Mouse (Mus musculus) forebrain, embryonic 12.5 days (tissue): ENCODE measurements around the gene Snip1. TPM values are rescaled to one million over a fixed set of nuclear protein-coding genes. Genes with fewer than 3 reads are reported as not detected.

Source experiments
- ATAC-seq: fragments of 200-750 bp; cut with Nextera tagmentation; 2 replicates; pipeline ENCODE4 v1.8.0; 2017; ENCODE audit warnings: moderate TSS enrichment; ENCODE audit not compliant: low FRiP score
- H3K27ac ChIP-seq: fragments of 300-500 bp; sonication (generic); 2 replicates; pipeline ENCODE4 v1.5.1; 2016; ENCODE audit warnings: mild to moderate bottlenecking
- H3K27me3 ChIP-seq: fragments of 300-500 bp; sonication (generic); 2 replicates; pipeline ENCODE4 v1.6.1; 2016; ENCODE audit warnings: mild to moderate bottlenecking
- H3K36me3 ChIP-seq: fragments of 300-500 bp; sonication (generic); replicated peaks from 2 replicates; pipeline ENCODE4 v1.6.1; 2016; ENCODE audit warnings: mild to moderate bottlenecking
- H3K4me1 ChIP-seq: fragments of 300-500 bp; sonication (generic); 2 replicates; pipeline ENCODE4 v1.6.1; 2016
- H3K4me2 ChIP-seq: fragments of 300-500 bp; sonication (generic); 2 replicates; pipeline ENCODE4 v1.6.1; 2016; ENCODE audit warnings: mild to moderate bottlenecking, moderate library complexity
- H3K4me3 ChIP-seq: fragments of 300-500 bp; sonication (generic); replicated peaks from 2 replicates; pipeline ENCODE4 v1.5.1; 2016; ENCODE audit warnings: mild to moderate bottlenecking
- H3K9ac ChIP-seq: fragments of 300-500 bp; sonication (generic); 2 replicates; pipeline ENCODE4 v1.6.1; 2016; ENCODE audit warnings: mild to moderate bottlenecking
- H3K9me3 ChIP-seq: fragments of 300-500 bp; sonication (generic); 2 replicates; pipeline ENCODE4 v1.6.1; 2016
- WGBS: fragments of 180-500 bp; shearing (Covaris S2); methylation state at CpG from one replicate; pipeline ENCODE4 v1.1.7; 2016; 5-methylcytosine and 5-hydroxymethylcytosine counted together
- polyA plus RNA-seq: library from polyadenylated mRNA; unstranded; fragments of >200 nt; fragmentation: Nextera tagmentation; extraction: Ambion mirVana; gene quantifications from 2 replicates; pipeline ENCODE4 v1.2.1, GENCODE M21; 2016

Gene Snip1
- 29.8 and 32.2 TPM in 2 replicates for polyA plus RNA-seq

DNA sequence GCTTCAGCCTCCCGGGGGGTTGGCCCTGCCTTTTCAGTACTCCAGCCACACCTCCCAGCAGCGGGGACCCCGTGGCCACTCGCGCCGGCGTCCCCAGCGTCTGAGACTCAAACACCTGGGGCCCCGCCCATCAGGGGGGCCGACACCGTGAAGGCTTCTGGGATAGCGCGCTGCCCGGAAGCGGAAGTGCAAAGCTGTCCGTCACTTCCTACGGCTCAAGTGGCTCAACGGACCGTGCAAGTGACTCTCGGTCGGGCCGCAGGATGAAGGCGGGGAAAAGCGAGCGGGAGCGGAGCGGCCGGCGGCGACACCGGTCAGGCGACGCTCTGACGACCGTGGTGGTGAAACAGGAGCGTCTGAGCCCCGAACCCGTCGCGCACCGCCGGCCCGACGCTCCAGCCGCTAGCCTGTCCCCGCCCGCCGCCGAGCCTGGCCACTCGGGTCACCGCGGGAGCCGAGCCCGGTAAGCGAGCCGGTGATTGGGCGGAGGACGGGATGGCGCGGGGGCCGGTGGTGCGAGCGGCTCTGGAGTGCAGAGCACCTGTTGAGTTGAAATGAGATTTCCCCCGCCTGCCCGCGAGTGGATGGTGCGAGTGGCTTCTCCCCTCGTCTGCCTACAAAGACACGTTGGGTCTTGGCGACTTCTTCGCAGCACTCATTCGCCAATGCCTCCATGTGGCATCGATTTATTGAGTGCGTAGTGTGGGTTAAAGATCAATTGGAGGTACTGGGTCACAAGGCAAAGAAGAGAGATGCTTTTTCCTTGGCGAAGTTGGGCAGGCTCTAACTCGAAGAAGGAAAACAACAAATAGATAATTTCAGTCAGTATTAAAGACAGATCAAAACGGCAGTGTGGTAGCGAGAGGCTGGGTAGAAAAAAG lies at the start of gene Snip1:
Gene Snip1, plus strand, starts transcription at position 183 of the 881 bp plus-strand sequence.
- H3K9me3 ChIP-seq: no peaks in the 10 kb centered on the region
- WGBS: under 1% methylated on average over 78 of the region's 78 CpGs
- peak; percentile 93 for ATAC-seq
- peaks cover 30% of the 10 kb centered on the region for H3K36me3 ChIP-seq
- peak within 1 kb of the TSS; percentile 92 for H3K9ac ChIP-seq
- peaks cover 5% of the 10 kb centered on the region; the same call in 1 of the 2 replicates for H3K27me3 ChIP-seq
- peak within 1 kb of the TSS; percentile 90 for H3K4me2 ChIP-seq
- H3K4me3 ChIP-seq: peak within 1 kb of the TSS; percentile 98
- H3K4me1 ChIP-seq: peaks cover 21% of the 10 kb centered on the region
- H3K27ac ChIP-seq: peak within 1 kb of the TSS; percentile 65

GRCm38 (mm10) chr4:125017431-125017830 lies 49.0 kb upstream of the Snip1 start:
- Histone ChIP-seq H3K9ac (no peak overlapping the region), H3K27ac (no peak overlapping the region), H3K36me3 (no peaks in the 10 kb centered on the region), H3K4me1 (no peaks in the 10 kb centered on the region), H3K9me3 (no peaks in the 10 kb centered on the region), H3K27me3 (0 out of 2 replicates have a peak, but pooled peaks cover under 1% of the 10 kb centered on the region), H3K4me3 (no peak overlapping the region), H3K4me2 (no peak overlapping the region)
- ATAC-seq: no peak
- WGBS: 83% methylated on average over 11 of the region's 11 CpGs

- Histone ChIP-seq H3K9ac (no peak overlapping the region), H3K4me2 (no peak overlapping the region), H3K9me3 (no peaks in the 10 kb centered on the region), H3K36me3 (no peaks in the 10 kb centered on the region), H3K27ac (no peak overlapping the region), H3K4me1 (no peaks in the 10 kb centered on the region), H3K4me3 (no peak overlapping the region), H3K27me3 (0 out of 2 replicates have a peak, but pooled peaks cover 14% of the 10 kb centered on the region)
- no peak for ATAC-seq
- WGBS: 33% methylated on average over 11 of the region's 11 CpGs
Measured at GRCm38 (mm10) chr4:125020780-125021538, 45.5 kb upstream of the Snip1 start.

DNA sequence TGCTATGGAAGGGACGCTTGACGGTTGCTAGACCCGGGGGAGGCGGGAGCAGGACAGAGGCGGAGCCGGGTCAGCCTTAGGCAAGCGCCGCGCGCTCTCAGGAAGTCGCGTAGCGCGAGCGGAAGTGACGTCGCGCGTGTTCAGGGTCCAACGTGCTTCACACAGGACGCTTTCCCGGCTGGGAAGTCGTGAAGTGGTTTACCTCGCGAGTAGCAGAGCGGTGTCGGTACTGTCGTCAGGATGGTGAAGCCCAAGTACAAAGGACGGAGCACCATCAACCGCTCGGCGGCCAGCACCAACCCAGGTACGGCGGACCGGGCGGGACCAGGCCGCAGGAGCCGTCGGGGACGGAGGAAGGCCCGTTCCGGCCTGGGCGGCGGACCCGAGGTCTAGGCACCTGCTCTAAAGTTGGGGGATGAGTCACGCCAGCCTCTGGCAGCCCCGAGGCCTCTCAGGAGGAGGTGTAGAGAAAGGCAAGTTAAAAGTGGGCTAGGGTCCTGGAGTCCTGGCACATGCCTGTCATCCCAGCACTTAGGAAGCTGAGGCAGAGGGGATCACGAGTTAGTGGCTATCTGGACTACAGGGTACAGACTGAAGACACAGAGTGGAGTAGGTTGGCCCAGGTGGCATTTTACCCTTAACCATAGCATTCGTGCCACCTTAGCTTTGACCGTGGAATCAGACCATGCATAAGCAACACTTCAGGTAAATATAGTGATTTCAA lies 36.4 kb upstream of the Snip1 start:
- Histone ChIP-seq H3K4me2 (peak overlapping the region; percentile 81), H3K4me3 (peak overlapping the region; percentile 71), H3K9ac (peak overlapping the region; percentile 78), H3K9me3 (no peaks in the 10 kb centered on the region), H3K27ac (no peak overlapping the region; the same call in 1 of the 2 replicates), H3K36me3 (peaks cover 5% of the 10 kb centered on the region), H3K4me1 (peaks cover 15% of the 10 kb centered on the region), H3K27me3 (peaks cover 3% of the 10 kb centered on the region; the same call in 1 of the 2 replicates)
- WGBS: under 1% methylated on average over 50 of the region's 50 CpGs
- ATAC-seq: peak; percentile 97

- H3K27ac ChIP-seq: no peak overlapping the region
- H3K4me1 ChIP-seq: peaks cover 15% of the 10 kb centered on the region
- 94% methylated on average over 4 of the region's 4 CpGs for WGBS
- no peak for ATAC-seq
- H3K4me2 ChIP-seq: no peak overlapping the region
- no peak overlapping the region for H3K9ac ChIP-seq
- peaks cover 38% of the 10 kb centered on the region for H3K36me3 ChIP-seq
- no peak overlapping the region for H3K4me3 ChIP-seq
- no peaks in the 10 kb centered on the region for H3K9me3 ChIP-seq
- H3K27me3 ChIP-seq: no peaks in the 10 kb centered on the region
Measured at GRCm38 (mm10) chr4:125034341-125034740, 32.1 kb upstream of the Snip1 start.

GRCm38 (mm10) chr4:125044454-125044853 lies 22.0 kb upstream of the Snip1 start:
- H3K4me1 ChIP-seq: no peaks in the 10 kb centered on the region
- H3K4me2 ChIP-seq: no peak overlapping the region
- H3K4me3 ChIP-seq: no peak overlapping the region
- no peaks in the 10 kb centered on the region for H3K9me3 ChIP-seq
- 87% methylated on average over 7 of the region's 7 CpGs for WGBS
- H3K27ac ChIP-seq: no peak overlapping the region
- ATAC-seq: no peak
- peaks cover 95% of the 10 kb centered on the region for H3K36me3 ChIP-seq
- H3K27me3 ChIP-seq: no peaks in the 10 kb centered on the region
- H3K9ac ChIP-seq: no peak overlapping the region

DNA sequence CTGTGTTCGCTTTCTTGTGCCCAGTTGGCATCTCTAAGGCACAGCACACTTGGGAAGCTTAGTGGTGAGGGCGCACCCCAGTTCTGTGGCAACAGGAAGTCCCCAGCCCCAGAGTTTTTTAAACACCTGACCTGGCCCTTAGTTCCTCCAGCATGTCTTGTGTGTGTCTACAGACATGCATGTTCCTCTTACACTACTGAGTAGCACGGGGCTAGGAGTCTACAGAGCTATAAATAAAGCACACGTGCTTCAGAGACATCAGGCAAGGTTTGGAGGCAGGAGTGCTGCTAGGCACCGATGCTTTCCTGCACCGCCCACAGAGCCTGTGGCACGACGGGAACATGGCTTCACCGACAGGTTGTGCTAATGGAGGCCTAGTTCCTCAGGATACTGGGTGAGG lies 11.1 kb upstream of the Snip1 start:
- Histone ChIP-seq H3K4me2 (no peak overlapping the region), H3K27me3 (no peaks in the 10 kb centered on the region), H3K4me3 (no peak overlapping the region), H3K36me3 (peaks cover 61% of the 10 kb centered on the region), H3K27ac (no peak overlapping the region), H3K9me3 (no peaks in the 10 kb centered on the region), H3K9ac (no peak overlapping the region), H3K4me1 (peaks cover 4% of the 10 kb centered on the region)
- WGBS: 91% methylated on average over 9 of the region's 9 CpGs
- ATAC-seq: no peak

- Histone ChIP-seq H3K9me3 (no peaks in the 10 kb centered on the region), H3K27me3 (no peaks in the 10 kb centered on the region), H3K36me3 (peaks cover 50% of the 10 kb centered on the region), H3K4me3 (no peak overlapping the region), H3K9ac (no peak overlapping the region), H3K27ac (no peak overlapping the region), H3K4me1 (peaks cover 4% of the 10 kb centered on the region), H3K4me2 (no peak overlapping the region)
- no peak for ATAC-seq
- 85% methylated on average over 4 of the region's 4 CpGs for WGBS
Measured at GRCm38 (mm10) chr4:125056476-125056875, 10.0 kb upstream of the Snip1 start.

- 64% methylated on average over 3 of the region's 3 CpGs for WGBS
- H3K27me3 ChIP-seq: no peaks in the 10 kb centered on the region
- no peak for ATAC-seq
- no peak overlapping the region for H3K27ac ChIP-seq
- H3K4me3 ChIP-seq: no peak overlapping the region
- peaks cover 4% of the 10 kb centered on the region for H3K4me1 ChIP-seq
- H3K9ac ChIP-seq: no peak overlapping the region
- H3K4me2 ChIP-seq: no peak overlapping the region
- peaks cover 42% of the 10 kb centered on the region for H3K36me3 ChIP-seq
- no peaks in the 10 kb centered on the region for H3K9me3 ChIP-seq
Measured at GRCm38 (mm10) chr4:125057273-125057672, 9.2 kb upstream of the Snip1 start.

DNA sequence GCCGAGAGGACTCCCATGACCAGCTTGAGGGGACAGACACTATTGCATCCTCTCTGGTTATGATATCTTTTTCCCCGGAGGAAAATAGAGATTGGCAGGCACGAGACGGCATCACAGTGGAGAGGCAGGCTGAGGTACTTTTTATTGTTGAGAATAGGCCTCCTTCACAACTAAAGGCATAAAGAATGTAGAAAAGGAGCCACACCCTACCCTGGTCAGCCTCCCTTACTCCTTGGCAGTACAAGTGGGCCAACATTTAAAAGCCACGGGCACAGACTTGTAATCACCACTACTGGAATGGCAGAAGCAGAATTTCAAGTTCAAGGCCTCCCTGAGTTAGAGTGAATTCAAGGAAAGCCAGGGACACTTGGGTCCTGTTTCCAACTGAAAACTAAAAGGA lies 8.4 kb upstream of the Snip1 start:
- Histone ChIP-seq H3K9me3 (no peaks in the 10 kb centered on the region), H3K4me3 (no peak overlapping the region), H3K4me1 (peaks cover 4% of the 10 kb centered on the region), H3K4me2 (no peak overlapping the region), H3K27me3 (no peaks in the 10 kb centered on the region), H3K27ac (no peak overlapping the region), H3K9ac (no peak overlapping the region), H3K36me3 (peaks cover 34% of the 10 kb centered on the region)
- WGBS: 62% methylated on average over 5 of the region's 5 CpGs
- ATAC-seq: no peak

DNA sequence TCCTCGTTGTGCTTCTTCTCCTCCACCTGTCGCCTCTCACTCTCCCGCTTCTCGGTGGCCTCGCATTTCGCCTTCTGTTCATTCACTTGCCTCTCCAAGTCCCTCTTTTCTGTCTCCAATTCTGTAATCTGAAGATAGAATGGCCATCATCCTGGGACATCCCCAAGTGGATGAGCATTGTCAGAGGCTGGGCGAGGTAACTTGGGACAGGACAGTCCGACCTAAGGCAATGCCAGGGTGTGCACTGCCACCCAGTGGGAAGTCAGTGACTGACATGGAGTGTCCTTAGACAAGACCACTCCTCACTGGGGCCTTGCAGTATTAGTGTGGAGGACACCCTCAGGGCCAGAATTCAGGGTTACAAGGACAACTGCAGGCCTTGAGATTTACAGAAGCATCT lies 7.4 kb upstream of the Snip1 start:
- Histone ChIP-seq H3K4me1 (peaks cover 4% of the 10 kb centered on the region), H3K27me3 (no peaks in the 10 kb centered on the region), H3K9ac (no peak overlapping the region), H3K27ac (no peak overlapping the region), H3K4me2 (peak overlapping the region; percentile 42), H3K4me3 (0 out of 2 replicates have a peak overlapping the region, but pooled peaks have one; percentile 3), H3K36me3 (peaks cover 25% of the 10 kb centered on the region), H3K9me3 (no peaks in the 10 kb centered on the region)
- WGBS: 4% methylated on average over 8 of the region's 8 CpGs
- ATAC-seq: peak; percentile 72

DNA sequence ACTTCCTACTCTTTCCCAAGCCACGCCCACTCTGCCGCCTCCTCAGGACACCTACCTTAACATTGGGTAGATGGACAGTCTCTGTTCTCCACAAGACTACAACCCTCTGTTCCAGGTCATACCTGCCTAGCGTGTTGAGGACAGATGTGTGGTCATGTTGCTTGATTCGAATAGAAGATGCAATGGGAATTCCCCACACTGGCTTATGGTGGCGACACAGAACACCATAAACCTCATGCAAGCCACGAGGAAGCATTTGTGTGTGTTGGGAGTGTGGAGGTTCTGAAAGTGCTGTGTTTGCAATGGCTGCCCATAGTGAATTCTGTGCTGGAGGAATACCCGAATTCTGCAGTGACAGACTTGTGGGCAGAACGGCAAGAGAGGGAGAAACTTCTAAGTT lies 2.6 kb upstream of the Snip1 start:
- no peaks in the 10 kb centered on the region for H3K9me3 ChIP-seq
- no peak overlapping the region for H3K9ac ChIP-seq
- H3K27ac ChIP-seq: no peak overlapping the region
- peaks cover 23% of the 10 kb centered on the region for H3K4me1 ChIP-seq
- no peak overlapping the region for H3K4me2 ChIP-seq
- WGBS: 79% methylated on average over 8 of the region's 8 CpGs
- H3K36me3 ChIP-seq: peaks cover 2% of the 10 kb centered on the region
- H3K4me3 ChIP-seq: no peak overlapping the region
- peaks cover 5% of the 10 kb centered on the region; the same call in 1 of the 2 replicates for H3K27me3 ChIP-seq
- no peak for ATAC-seq
